Mouse (Mus musculus): ENCODE data around the gene 3110040N11Rik. TPM values are rescaled to one million over a fixed set of nuclear protein-coding genes. Genes with fewer than 3 reads are reported as not detected.

Gene 3110040N11Rik
- total RNA-seq, 2 experiments from 2014 or later = 20.7 to 21.7 TPM

DNA sequence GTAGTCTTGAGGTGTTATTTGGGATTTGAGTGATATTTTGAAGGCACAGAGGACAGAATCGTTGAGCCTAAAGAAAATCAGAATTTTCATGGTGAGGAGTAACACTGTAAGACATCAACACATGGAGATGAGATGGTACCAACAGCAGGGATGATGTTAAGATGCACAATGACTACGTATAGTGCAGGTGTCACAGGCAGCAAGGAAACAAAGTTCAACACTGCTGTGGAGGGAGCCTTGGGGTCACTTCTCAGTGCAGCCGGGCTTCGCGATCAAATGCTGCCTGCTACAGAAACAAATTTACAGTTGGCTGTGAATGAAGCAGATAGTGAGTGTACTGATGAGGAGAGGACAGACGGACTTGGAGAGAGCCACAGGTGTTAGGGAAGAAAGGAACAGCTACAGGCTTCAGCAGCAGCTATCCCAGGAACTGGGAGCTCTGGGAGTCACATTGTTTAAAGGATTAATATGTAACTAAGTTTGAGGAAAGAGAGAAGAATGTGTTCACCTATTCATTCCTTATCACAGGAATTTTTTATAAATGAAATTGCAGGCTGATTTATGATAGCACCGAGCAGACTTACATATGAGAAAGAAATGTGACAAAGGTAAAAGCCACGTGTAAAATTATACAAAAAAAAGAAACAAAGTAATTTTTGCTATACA is 50.4 kb downstream of the 3110040N11Rik start:
- no peak for DNase-seq

DNA sequence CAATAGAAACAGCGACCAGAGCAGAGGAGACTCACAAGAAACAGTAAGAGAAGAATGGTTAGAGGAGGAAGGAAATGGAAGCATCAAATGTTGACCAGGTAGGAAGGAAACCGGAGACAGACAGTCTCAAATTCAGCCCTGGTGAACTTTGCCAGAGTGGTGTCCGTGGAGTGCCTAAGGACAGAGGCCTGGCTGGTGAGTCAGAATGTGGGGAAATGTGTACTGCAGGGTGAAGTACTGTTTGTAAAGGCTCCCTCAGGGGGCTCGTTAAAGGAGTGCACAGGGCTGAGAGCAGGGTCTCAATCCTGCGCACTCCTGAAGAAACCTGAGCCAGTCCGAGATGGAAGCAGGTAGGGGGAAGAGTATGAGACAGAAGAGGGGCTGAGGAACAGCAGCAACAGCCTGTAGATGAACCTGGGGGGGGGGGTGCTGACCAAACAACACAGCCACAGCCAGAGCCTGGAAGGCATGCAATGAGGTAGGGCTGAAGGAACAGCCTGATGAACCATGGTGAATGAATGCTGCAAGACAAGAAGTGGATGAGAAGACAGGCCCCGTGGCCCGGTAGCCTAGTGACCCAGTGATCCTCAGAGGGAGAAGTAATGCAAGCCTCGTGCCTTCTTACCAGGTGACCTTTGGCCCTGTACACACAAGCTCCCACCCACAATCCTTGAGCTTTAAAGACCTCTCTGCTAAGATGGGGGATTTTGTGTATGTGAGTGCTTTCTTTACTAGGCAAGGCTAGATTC is 53.8 kb downstream of the 3110040N11Rik start:
- DNase-seq = no peak

DNA sequence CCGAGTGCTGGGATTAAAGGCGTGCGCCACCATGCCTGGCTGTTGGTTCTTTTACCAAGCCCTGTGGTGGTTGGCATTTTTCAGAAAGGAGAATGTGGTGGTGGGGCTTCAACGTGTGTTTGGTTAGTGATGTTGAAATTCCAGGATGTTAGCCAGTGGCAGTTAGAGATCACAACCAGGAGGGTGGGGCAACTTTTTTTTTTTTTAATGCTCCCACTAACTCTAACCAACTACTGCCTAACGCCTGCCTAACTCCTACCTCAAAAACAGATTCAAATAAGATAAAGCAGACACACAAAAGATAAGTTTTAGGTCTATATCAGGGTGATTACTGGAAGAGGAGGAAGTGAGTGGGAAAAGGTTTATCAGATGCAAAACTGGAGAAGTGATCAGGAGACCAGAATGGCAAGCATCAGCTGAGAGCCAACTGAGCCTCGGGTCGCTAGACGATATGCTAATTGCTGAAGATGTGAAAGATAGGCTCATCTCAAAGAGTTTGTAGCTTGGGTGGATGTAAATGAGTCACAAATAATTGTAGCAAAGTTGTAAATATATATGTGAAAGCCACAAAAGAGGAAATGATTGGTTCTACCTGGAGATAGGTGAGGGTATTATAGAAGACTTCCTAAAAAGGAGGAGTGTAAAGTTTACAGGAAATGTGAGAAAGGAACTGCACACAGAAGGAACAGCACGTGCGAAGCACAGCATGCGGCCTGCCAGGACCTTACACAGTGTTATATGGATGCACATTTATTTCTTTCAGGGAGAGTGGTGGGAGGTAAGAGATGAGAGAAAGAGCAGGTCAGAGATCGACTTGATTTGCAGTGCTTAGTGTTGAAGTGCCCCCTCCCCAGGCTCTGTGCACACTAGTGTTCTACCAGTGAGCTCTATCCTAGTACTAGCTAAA is 56.8 kb downstream of the 3110040N11Rik start:
- DNase-seq = no peak

Other genes starting within 250 kb of the 3110040N11Rik start
- under 1 TPM; 0.33 to 0.35 TPM for gene Fsd2, start 222.5 kb downstream of the 3110040N11Rik start, total RNA-seq (2021)
- gene Whamm, start 218.2 kb downstream of the 3110040N11Rik start, total RNA-seq (2021) = 10 to 100 TPM; 17.9 to 19.7 TPM
- gene Homer2, start 82.0 kb downstream of the 3110040N11Rik start, total RNA-seq (2021) = 10 to 100 TPM; 88.6 to 92.1 TPM
- gene Ramac, start 26.6 kb downstream of the 3110040N11Rik start, total RNA-seq (2021) = 10 to 100 TPM; 68.4 to 75.5 TPM
- gene Btbd1, start 40.0 kb upstream of the 3110040N11Rik start, total RNA-seq (2021) = 100 to 1,000 TPM; 103 to 117 TPM
- gene Gm10160, start 66.3 kb upstream of the 3110040N11Rik start, total RNA-seq (2021) = not detected
- 10 to 100 TPM; 14.3 to 15.0 TPM for gene Tm6sf1, start 69.5 kb upstream of the 3110040N11Rik start, total RNA-seq (2021)
- 10 to 100 TPM; 57.7 to 60.4 TPM for gene Hdgfl3, start 145.0 kb upstream of the 3110040N11Rik start, total RNA-seq (2021)
- gene Bnc1, start 202.8 kb upstream of the 3110040N11Rik start, total RNA-seq (2021) = not detected

Data from layer of hippocampus, postnatal 36 days (tissue).